Mouse (Mus musculus): Measurements from ENCODE around the gene Mul1.

GRCm38 (mm10) chr4:138461471-138461870, 27.0 kb downstream of the Mul1 start:
- TF ChIP-seq POLR2A (IDR thresholded peaks at IDR 0.05; ENCODE audit: low read depth, low read length) (no peak), CTCF (IDR thresholded peaks at IDR 0.05; ENCODE audit: extremely low read depth, insufficient read length, insufficient replicate concordance, low read depth, low read length) (no peak)

Data from small intestine, adult 2 months (tissue).